Mouse (Mus musculus): ENCODE data around the gene Mab21l3. TPM values are rescaled to one million over a fixed set of nuclear protein-coding genes. Genes with fewer than 3 reads are reported as not detected.

Gene Mab21l3
- polyA plus RNA-seq, 1 experiment from 2014 or later = 1.0 TPM

Other genes starting within 250 kb of the Mab21l3 start
- 47.7 and 53.7 TPM in 2 replicates for gene Atp1a1, start 244.3 kb downstream of the Mab21l3 start, polyA plus RNA-seq (2016; fragmentation: Nextera tagmentation; extraction: Ambion mirVana)
- gene Slc22a15, start 75.5 kb upstream of the Mab21l3 start, polyA plus RNA-seq (2016; fragmentation: Nextera tagmentation; extraction: Ambion mirVana) = 2.8 and 3.5 TPM in 2 replicates
- gene Nhlh2, start 161.1 kb upstream of the Mab21l3 start, polyA plus RNA-seq (2016; fragmentation: Nextera tagmentation; extraction: Ambion mirVana) = 0.13 and 0.14 TPM in 2 replicates
- gene Casq2, start 237.5 kb upstream of the Mab21l3 start, polyA plus RNA-seq (2016; fragmentation: Nextera tagmentation; extraction: Ambion mirVana) = 0.08 and 0.28 TPM in 2 replicates